Mouse (Mus musculus) CD4-positive, CD25-positive, alpha-beta regulatory T cell, adult 4 months (primary cell): ENCODE results near the gene Arhgap10. TPM values are rescaled to one million over a fixed set of nuclear protein-coding genes. Genes with fewer than 3 reads are reported as not detected.

Experiments
- ATAC-seq: one replicate; pipeline ENCODE4 v1.8.0; 2017
- polyA plus RNA-seq, 2 experiments: library from polyadenylated mRNA; unstranded; fragments of 100-300 nt; shearing (Covaris generic); gene quantifications; one replicate each; pipeline ENCODE4 v1.2.1; 2017

Gene Arhgap10
- polyA plus RNA-seq, 2 experiments from 2014 or later = 2.3 to 3.5 TPM

- ATAC-seq = no peak
These were observed 133.7 kb downstream of the Arhgap10 start for GRCm38 (mm10) chr8:77384080-77384479.

- no peak for ATAC-seq
These were observed 134.1 kb downstream of the Arhgap10 start for GRCm38 (mm10) chr8:77383671-77384070.

GRCm38 (mm10) chr8:77380844-77381243, 136.9 kb downstream of the Arhgap10 start:
- ATAC-seq = no peak

- peak; percentile 49 for ATAC-seq
These were observed 138.5 kb downstream of the Arhgap10 start for GRCm38 (mm10) chr8:77379300-77379699.

- ATAC-seq = no peak
These were observed 141.3 kb downstream of the Arhgap10 start for GRCm38 (mm10) chr8:77376451-77376853.

- ATAC-seq = no peak
These were observed 141.8 kb downstream of the Arhgap10 start for GRCm38 (mm10) chr8:77375999-77376398.

GRCm38 (mm10) chr8:77371006-77371405, 146.7 kb downstream of the Arhgap10 start:
- ATAC-seq = no peak

- no peak for ATAC-seq
These were observed 147.4 kb downstream of the Arhgap10 start for GRCm38 (mm10) chr8:77370308-77370707.

- ATAC-seq = no peak
These were observed 148.1 kb downstream of the Arhgap10 start for GRCm38 (mm10) chr8:77369671-77370070.

GRCm38 (mm10) chr8:77367091-77367490, 150.7 kb downstream of the Arhgap10 start:
- no peak for ATAC-seq

GRCm38 (mm10) chr8:77366446-77366845, 151.3 kb downstream of the Arhgap10 start:
- ATAC-seq = no peak

- ATAC-seq = no peak
These were observed 151.8 kb downstream of the Arhgap10 start for GRCm38 (mm10) chr8:77365990-77366389.

- no peak for ATAC-seq
These were observed 153.3 kb downstream of the Arhgap10 start for GRCm38 (mm10) chr8:77364472-77364871.

GRCm38 (mm10) chr8:77360853-77361252, 156.9 kb downstream of the Arhgap10 start:
- no peak for ATAC-seq

- no peak for ATAC-seq
These were observed 157.3 kb downstream of the Arhgap10 start for GRCm38 (mm10) chr8:77360423-77360822.

GRCm38 (mm10) chr8:77357126-77357525, 160.6 kb downstream of the Arhgap10 start:
- no peak for ATAC-seq

GRCm38 (mm10) chr8:77355344-77355743, 162.4 kb downstream of the Arhgap10 start:
- no peak for ATAC-seq

- no peak for ATAC-seq
These were observed 163.6 kb downstream of the Arhgap10 start for GRCm38 (mm10) chr8:77354189-77354588.

GRCm38 (mm10) chr8:77351177-77351860, 166.4 kb downstream of the Arhgap10 start:
- no peak for ATAC-seq

GRCm38 (mm10) chr8:77350121-77350777, 167.5 kb downstream of the Arhgap10 start:
- ATAC-seq = no peak

- no peak for ATAC-seq
These were observed 173.8 kb downstream of the Arhgap10 start for GRCm38 (mm10) chr8:77343916-77344315.

GRCm38 (mm10) chr8:77343335-77343734, 174.4 kb downstream of the Arhgap10 start:
- no peak for ATAC-seq

- no peak for ATAC-seq
These were observed 175.6 kb downstream of the Arhgap10 start for GRCm38 (mm10) chr8:77342144-77342543.

- no peak for ATAC-seq
These were observed 176.4 kb downstream of the Arhgap10 start for GRCm38 (mm10) chr8:77341329-77341728.
